Mouse (Mus musculus): ENCODE results near the gene Sap18b.
"Not testable (repeated sequence)": the region's sequence is repeated elsewhere in the genome, so short reads cannot be mapped to it uniquely, and the experiment has no call there.

The Sap18b gene

GRCm38 (mm10) chr8:95822096-95822495, 3.0 kb upstream of the Sap18b start:
- DNase-seq (ENCODE audit: low spot score): no peak

GRCm38 (mm10) chr8:95822699-95823098, 2.4 kb upstream of the Sap18b start:
- no peak for DNase-seq (ENCODE audit: low spot score)

GRCm38 (mm10) chr8:95830144-95830543, 5.0 kb downstream of the Sap18b start:
- DNase-seq (ENCODE audit: low spot score): no peak

DNA sequence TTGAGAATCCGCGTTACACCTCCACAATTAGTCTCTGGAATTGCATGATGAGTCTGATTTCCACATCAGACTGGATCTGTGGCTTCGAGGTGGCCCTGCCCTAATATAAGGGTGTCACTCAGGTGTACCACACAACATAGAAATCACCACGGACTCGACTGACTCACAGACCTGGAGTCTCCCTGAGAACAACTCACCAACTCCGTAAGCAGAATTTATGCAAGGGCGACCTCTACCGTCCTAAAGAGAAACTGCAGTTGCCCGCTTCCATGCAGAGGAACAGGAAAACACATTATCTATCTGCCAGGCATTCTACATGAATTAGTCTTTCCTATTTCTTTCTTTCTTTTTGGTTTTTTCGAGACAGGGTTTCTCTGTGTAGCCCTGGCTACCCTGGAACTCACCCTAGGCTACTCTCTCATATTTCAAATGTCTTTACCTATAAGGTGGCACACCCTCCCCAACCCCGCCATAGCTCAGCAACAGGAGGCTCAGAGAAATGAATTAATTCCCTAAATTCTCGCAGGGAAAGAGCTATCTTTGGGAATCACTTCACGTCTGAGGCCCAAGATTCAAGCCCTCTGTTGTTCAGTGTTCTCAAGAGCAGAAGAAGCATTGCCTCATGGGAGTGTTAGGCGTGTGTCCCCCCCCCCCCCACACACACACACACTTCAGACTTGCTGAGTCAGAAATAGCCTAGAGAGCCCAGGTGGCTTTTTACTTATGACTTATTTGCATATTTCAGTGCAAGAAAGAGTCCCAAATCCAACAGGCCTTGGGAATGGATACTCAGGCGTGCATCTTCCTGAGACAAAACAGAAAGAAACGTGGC, 7.7 kb downstream of the Sap18b start:
- DNase-seq (ENCODE audit: low spot score): peak; percentile 72

GRCm38 (mm10) chr8:95833435-95833984, 8.4 kb downstream of the Sap18b start:
- no peak for DNase-seq (ENCODE audit: low spot score)

- DNase-seq (ENCODE audit: low spot score): no peak
Observed at GRCm38 (mm10) chr8:95835891-95836290, 10.7 kb downstream of the Sap18b start.

DNA sequence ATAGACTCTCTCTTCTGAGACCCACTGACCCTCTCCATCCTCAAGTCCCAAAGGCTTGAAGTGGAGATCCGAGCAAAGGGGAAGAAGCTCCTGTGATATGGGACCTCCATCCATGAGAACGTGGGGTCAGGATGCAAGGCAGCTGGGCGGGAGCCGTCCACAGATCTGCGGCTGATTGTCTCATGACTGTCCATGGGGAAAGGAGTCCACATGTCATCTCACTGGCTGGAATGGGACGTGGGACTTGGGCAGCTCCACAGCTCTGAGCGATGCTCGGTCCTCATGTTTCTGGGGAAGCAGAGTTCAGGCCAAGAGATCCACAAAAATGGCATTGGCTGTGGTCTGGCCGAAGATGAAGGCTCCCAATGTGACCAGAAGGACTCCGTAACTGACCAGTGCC, 12.1 kb downstream of the Sap18b start:
- no peak for DNase-seq (ENCODE audit: low spot score)

DNA sequence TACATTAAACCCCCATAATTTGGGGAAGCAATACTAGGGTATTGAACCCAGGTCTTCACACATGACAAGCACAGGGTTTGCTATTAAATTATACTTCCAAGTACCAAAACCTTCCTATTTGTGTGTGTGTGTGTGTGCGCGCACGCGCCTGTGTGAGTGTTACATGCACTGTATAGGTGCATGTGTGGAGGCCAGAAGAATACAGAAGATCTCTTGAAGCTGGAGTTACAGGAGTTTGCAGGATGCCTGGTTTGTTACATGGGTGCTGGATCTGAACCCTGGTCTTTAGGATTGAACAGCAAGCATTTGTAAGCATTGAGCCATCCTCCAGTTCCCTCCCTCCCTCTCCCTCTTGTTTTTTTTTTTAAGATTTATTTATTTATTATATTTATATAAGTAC, 14.1 kb downstream of the Sap18b start:
- no peak for DNase-seq (ENCODE audit: low spot score)

DNA sequence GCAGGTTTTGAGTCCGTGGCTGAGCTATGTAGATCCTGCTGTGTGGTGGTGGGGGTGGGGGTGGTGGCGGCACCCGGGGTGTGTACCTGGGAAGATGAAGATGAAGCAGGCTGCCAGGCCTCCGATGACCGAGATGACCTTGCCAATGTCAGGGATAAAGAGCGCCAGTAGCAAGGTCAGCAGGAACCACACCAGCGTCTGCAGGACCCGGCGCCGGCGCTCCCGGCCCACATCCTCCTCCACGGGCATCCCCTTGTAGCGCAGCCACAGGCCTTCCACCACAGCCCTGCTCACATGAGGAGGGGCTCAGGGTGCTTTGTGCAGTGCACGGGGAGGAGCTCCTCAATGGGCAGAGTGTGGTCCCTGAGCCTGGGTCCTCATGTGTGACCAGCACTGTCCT, 16.3 kb downstream of the Sap18b start:
- DNase-seq (ENCODE audit: low spot score): no peak

DNA sequence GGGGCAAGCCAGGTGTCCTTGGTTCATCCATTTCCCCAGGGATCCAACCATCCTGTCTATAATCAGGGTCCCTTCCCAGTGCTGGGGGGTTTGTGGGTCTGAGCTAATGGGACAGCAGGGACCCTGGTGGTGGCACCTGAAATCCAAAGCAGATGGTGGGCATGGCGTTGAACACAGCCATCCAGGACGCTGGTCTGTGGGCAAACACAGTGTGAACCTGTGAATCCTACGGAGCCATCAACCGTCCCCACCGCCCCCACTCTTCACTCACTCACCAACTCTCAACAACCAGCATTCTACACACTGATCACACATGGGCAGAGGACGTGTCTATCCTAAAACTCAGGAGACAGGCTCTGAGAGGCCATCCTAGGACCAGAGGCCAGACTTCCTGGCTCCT, 18.8 kb downstream of the Sap18b start:
- no peak for DNase-seq (ENCODE audit: low spot score)

- DNase-seq (ENCODE audit: low spot score): no peak
Observed at GRCm38 (mm10) chr8:95845026-95845425, 19.9 kb downstream of the Sap18b start.

DNA sequence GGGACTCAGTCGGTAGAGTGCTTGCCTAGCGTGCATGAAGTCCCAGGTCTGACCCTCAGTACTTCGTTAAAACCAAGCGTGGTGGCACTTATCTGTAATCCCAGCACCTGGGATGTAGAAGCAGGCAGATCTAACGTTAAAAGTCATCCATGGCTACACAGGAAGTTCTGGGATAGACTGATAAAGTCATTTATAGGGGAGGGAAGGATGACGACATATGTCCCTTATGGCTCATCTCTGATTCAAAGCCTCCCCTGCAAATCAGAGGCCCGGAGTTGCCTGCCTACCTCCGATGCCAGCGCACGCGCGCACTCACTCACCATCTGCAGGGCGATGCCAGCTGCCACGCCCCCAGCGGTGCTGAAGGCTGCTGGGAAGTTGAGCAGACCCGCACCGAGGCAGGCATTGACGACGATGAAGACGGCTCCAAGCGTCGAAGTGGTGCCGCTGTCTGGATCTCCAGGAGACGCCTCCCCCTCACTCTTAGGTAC, 23.0 kb downstream of the Sap18b start:
- no peak for DNase-seq (ENCODE audit: low spot score)

DNA sequence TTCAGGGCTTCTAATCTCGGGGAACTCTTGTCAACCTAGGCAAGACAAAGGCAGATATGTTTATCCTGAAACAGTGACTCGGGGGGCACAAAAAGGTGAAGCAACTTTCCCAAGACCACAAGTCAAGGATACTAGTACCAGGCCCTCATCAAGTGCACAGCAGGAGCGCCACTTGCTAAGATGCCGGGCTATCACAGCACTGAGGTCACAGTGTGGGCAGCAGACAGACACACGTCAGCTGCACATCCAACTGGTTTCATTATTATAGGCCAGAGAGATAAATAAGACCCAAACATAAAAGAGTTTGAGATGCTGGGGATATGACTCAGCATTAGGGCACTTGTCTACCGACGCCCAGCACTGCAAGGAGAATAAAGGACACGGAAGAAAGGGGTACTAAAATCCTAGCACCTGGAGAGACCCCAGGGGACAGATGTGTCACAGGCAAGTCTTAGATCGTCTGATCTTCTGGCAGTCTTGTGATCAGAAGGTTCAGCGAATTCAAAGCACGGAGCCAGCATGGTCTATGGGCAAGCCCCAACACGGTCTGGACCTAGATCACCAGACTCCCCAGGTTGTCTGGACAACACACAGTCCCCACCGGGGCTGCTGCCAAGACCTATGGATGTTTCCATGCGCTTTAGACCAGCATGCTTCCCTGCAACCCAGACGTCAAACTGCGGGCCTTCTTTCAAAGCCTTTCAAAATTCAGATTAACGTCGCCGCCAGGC, 23.8 kb downstream of the Sap18b start:
- DNase-seq (ENCODE audit: low spot score): no peak

GRCm38 (mm10) chr8:95850326-95850725, 25.2 kb downstream of the Sap18b start:
- no peak for DNase-seq (ENCODE audit: low spot score)

GRCm38 (mm10) chr8:95852290-95852689, 27.1 kb downstream of the Sap18b start:
- DNase-seq (ENCODE audit: low spot score): no peak

DNA sequence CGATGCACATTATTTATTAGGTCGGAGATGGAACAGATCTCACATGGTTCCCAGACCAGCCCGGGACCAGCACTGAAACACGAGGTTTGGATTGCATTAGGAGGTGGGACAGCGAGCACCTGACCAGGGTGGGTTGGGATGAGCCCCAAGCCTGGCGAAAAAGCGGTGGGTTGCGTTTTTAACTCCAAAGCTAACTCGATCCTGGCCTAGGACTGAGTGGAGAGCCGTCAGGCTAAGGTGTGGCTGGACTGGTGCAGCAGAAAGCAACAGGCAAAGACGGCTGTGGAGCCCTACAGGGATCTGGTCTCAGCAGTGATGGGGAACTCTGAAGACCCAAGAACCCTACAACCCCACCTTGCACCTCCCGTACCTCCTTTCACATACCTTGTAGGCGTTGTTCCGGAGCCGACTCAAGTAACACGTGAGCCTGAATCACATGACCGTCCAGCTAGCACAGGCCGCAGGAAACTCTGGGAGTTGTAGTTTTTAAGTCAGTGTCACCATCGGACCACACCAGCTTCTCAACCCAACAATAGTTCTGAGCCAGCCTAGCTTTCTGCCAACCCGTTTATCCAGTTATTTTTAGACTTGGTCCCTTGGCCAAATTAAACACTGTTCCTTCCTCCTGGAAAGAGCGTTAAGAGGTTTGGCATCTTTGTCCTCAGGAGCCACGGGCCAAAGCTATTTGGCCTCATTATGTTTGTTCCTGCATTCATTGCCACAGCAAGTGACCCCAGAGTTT, 28.1 kb downstream of the Sap18b start, which contains the start of gene Slc38a7:
Slc38a7 (minus strand) TSS at position 438 of the 742 bp plus-strand sequence.
- DNase-seq (ENCODE audit: low spot score): peak; percentile 83

- DNase-seq (ENCODE audit: low spot score): no peak
Observed at GRCm38 (mm10) chr8:95854174-95854573, 29.0 kb downstream of the Sap18b start.

GRCm38 (mm10) chr8:95863761-95864440, 38.8 kb downstream of the Sap18b start:
- not testable (repeated sequence) for DNase-seq (ENCODE audit: low spot score)

DNA sequence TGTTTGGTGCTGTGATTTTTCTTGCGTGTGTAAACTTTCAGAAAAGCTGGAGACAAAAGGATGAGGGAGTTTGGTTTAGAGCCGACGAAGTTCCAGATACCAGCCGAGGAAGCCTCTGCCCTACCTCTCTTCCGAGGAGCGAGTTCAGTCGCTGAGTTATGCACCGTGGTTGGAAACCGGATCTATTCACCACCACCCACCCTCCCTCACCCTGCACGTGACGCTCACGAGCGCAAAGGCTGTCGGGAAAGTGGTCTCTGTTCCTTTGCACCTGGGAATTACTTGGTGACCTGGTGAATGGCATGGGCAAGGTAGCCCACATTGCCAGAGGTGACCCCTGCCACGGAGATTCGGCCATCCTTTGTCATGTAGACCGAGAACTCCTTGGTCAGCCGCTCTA, 39.7 kb downstream of the Sap18b start:
- DNase-seq (ENCODE audit: low spot score): not testable (repeated sequence)

DNA sequence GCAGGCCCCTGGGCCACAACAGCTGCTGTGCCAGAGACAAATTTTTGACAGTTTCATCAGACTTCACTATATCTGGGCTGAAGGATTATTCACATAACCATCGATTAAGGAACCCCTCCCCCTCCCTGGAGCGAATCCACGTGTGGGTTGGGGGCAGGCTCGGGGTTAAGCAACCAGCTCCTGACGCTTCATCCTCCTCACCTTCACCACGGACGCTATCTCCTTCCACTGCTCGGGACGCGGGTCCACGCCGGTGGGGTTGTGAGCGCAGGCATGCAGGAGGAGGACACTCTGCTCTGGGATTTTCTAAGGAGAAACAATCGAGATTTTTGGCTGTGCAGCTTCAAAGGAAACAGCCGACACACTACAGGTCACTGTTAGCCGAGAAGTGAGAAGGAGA, 46.5 kb downstream of the Sap18b start:
- DNase-seq (ENCODE audit: low spot score): no peak

DNA sequence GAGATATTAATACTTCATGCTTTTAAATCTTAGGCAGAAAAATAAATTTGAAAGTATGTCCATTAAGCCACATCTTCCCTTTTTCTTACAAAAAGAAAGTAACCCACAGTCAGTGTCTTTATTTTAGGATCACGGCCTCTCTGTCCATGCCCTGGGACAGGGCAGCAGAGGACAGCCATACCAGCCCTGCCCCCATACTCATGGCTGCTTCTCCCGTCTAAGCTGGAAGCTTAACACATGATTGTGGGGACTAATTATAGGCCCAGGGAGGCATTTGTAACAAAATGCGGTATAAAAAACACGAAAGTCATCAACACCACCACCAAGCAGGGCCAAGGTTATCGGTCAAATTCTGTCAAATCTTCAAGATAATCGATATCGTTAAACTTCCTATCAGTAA, 50.1 kb downstream of the Sap18b start:
- DNase-seq (ENCODE audit: low spot score): no peak

Data from left cerebral cortex, adult 11 months (tissue).